Mouse (Mus musculus) 3T3-L1 (cell line): ENCODE measurements at regions not wholly inside any gene's neighbourhood (a gene's known extent, or its start where the extent isn't known, plus 50 kb on each side); places are given as distances from the start of the nearest gene placed in this dataset.

Experiments used
- DNase-seq: peaks from one replicate; pipeline ENCODE4 v3.0.0-alpha.2; 2015; ENCODE audit warnings: low read depth, low spot score

GRCm38 (mm10) chr7:83023990-83024389 is 156.9 kb downstream of the Mex3b start:
- DNase-seq, result peak; percentile 5

- DNase-seq, result no peak
These were observed 164.0 kb downstream of the Mex3b start for GRCm38 (mm10) chr7:83031101-83031500.

GRCm38 (mm10) chr7:83032025-83032424 is 164.9 kb downstream of the Mex3b start:
- DNase-seq, result no peak

GRCm38 (mm10) chr7:83032924-83033323 is 165.8 kb downstream of the Mex3b start:
- no peak for DNase-seq

- no peak for DNase-seq
These were observed 168.1 kb downstream of the Mex3b start for GRCm38 (mm10) chr7:83035190-83035589.

GRCm38 (mm10) chr7:83036397-83036796 is 169.3 kb downstream of the Mex3b start:
- DNase-seq, result peak; percentile 37

GRCm38 (mm10) chr7:83037100-83037499 is 170.0 kb downstream of the Mex3b start:
- DNase-seq, result no peak

GRCm38 (mm10) chr7:83037714-83038113 is 170.6 kb downstream of the Mex3b start:
- no peak for DNase-seq

- no peak for DNase-seq
These were observed 176.6 kb downstream of the Mex3b start for GRCm38 (mm10) chr7:83043746-83044145.

GRCm38 (mm10) chr7:83045266-83045665 is 178.1 kb downstream of the Mex3b start:
- DNase-seq, result no peak

- no peak for DNase-seq
These were observed 182.9 kb downstream of the Mex3b start for GRCm38 (mm10) chr7:83050011-83050410.

GRCm38 (mm10) chr7:83050833-83051497 is 183.8 kb downstream of the Mex3b start:
- no peak for DNase-seq

GRCm38 (mm10) chr7:83056101-83056935 is 189.2 kb downstream of the Mex3b start:
- DNase-seq, result peak; percentile 79

GRCm38 (mm10) chr7:83060318-83060717 is 193.2 kb downstream of the Mex3b start:
- DNase-seq, result no peak

GRCm38 (mm10) chr7:83060733-83061132 is 193.6 kb downstream of the Mex3b start:
- DNase-seq, result no peak

- peak; percentile 33 for DNase-seq
These were observed 194.2 kb downstream of the Mex3b start for GRCm38 (mm10) chr7:83061197-83061893.

GRCm38 (mm10) chr7:83061894-83062477 is 194.9 kb downstream of the Mex3b start:
- DNase-seq, result no peak

- DNase-seq, result no peak
These were observed 196.4 kb downstream of the Mex3b start for GRCm38 (mm10) chr7:83063559-83063958.

- DNase-seq, result no peak
These were observed 198.2 kb downstream of the Mex3b start for GRCm38 (mm10) chr7:83065341-83065740.

- no peak for DNase-seq
These were observed 207.4 kb downstream of the Mex3b start for GRCm38 (mm10) chr7:83074399-83074970.

- peak; percentile 32 for DNase-seq
These were observed 208.2 kb downstream of the Mex3b start for GRCm38 (mm10) chr7:83075159-83075952.
